Mouse (Mus musculus) liver, embryonic 15.5 days (tissue): Measurements from ENCODE around the gene Ube2v1. TPM values are rescaled to one million over a fixed set of nuclear protein-coding genes. Genes with fewer than 3 reads are reported as not detected.

Experiments used
- ATAC-seq: fragments of 200-750 bp; cut with Nextera tagmentation; 2 replicates; pipeline ENCODE4 v1.8.0; 2017; ENCODE audit warnings: moderate number of reproducible peaks, mild to moderate bottlenecking, moderate library complexity; ENCODE audit not compliant: insufficient read depth
- H3K27ac ChIP-seq: fragments of 300-500 bp; sonication (generic); replicated peaks from 2 replicates; pipeline ENCODE4 v1.5.1; 2015; ENCODE audit warnings: mild to moderate bottlenecking, inconsistent platforms
- H3K27me3 ChIP-seq: fragments of 300-500 bp; sonication (generic); 2 replicates; pipeline ENCODE4 v1.6.1; 2015; ENCODE audit warnings: mild to moderate bottlenecking, inconsistent platforms
- H3K36me3 ChIP-seq: fragments of 300-500 bp; sonication (generic); replicated peaks from 2 replicates; pipeline ENCODE4 v1.6.1; 2015; ENCODE audit warnings: moderate library complexity, mild to moderate bottlenecking, inconsistent platforms
- H3K4me1 ChIP-seq: fragments of 300-500 bp; sonication (generic); replicated peaks from 2 replicates; pipeline ENCODE4 v1.6.1; 2015; ENCODE audit warnings: inconsistent platforms
- H3K4me2 ChIP-seq: fragments of 300-500 bp; sonication (generic); 2 replicates; pipeline ENCODE4 v1.6.1; 2015; ENCODE audit warnings: moderate library complexity, mild to moderate bottlenecking, inconsistent platforms
- H3K4me3 ChIP-seq: fragments of 300-500 bp; sonication (generic); replicated peaks from 2 replicates; pipeline ENCODE4 v1.5.1; 2015; ENCODE audit warnings: mild to moderate bottlenecking, inconsistent platforms
- H3K9ac ChIP-seq: fragments of 300-500 bp; sonication (generic); 2 replicates; pipeline ENCODE4 v1.6.1; 2015; ENCODE audit warnings: moderate library complexity, mild to moderate bottlenecking, inconsistent platforms
- H3K9me3 ChIP-seq: fragments of 300-500 bp; sonication (generic); replicated peaks from 2 replicates; pipeline ENCODE4 v1.6.1; 2016; ENCODE audit warnings: inconsistent platforms
- WGBS: fragments of 180-500 bp; shearing (Covaris S2); methylation state at CpG from one replicate; pipeline ENCODE4 v1.1.7; 2015; ENCODE audit warnings: mixed read lengths; ENCODE audit not compliant: insufficient replicate concordance; 5-methylcytosine and 5-hydroxymethylcytosine counted together
- polyA plus RNA-seq: library from polyadenylated mRNA; unstranded; fragments of >200 nt; fragmentation: Nextera tagmentation; extraction: Ambion mirVana; gene quantifications from 2 replicates; pipeline ENCODE4 v1.2.1, GENCODE M21; 2015

Gene Ube2v1
- polyA plus RNA-seq, 1 experiment from 2014 or later, result 187 TPM

- Histone ChIP-seq H3K9me3 (no peaks in the 10 kb centered on the region), H3K4me3 (peak overlapping the region; percentile 58), H3K9ac (peak overlapping the region; percentile 57), H3K4me2 (peak overlapping the region; percentile 76), H3K27me3 (no peaks in the 10 kb centered on the region), H3K27ac (peak overlapping the region; percentile 82), H3K36me3 (no peaks in the 10 kb centered on the region), H3K4me1 (peaks cover 38% of the 10 kb centered on the region)
- ATAC-seq, result peak; percentile 68
- WGBS, result 5% methylated on average over 21 of the region's 21 CpGs
Observed at GRCm38 (mm10) chr2:167588774-167589577, 42.9 kb downstream of the Ube2v1 start.

DNA sequence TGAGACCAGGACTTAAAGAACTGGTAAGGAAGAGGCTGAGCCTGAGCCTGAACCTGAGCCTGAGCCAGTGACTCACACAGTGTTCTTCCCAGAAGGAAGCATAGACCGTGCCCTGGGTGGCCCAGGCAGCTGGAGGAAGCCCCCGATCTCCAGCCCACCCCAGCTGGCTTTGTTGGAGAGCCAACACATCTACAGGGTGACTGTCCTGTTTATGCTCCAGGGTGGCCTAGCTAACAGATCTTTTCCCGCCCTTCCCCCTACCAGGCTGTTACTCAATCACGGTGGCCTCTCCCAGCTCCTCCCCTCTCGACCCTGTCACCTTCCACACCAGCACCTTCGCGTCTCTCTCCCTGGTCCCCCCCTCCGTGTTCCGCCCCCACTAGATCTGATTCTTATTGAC is 44.9 kb downstream of the Ube2v1 start:
- Histone ChIP-seq H3K4me2 (peak overlapping the region; percentile 8; the same call in 1 of the 2 replicates), H3K9ac (no peak overlapping the region), H3K27ac (peak overlapping the region; percentile 45), H3K27me3 (no peaks in the 10 kb centered on the region), H3K4me1 (peaks cover 45% of the 10 kb centered on the region), H3K4me3 (no peak overlapping the region), H3K9me3 (no peaks in the 10 kb centered on the region), H3K36me3 (no peaks in the 10 kb centered on the region)
- ATAC-seq, result peak; percentile 6; the same call in 1 of the 2 replicates
- 38% methylated on average over 9 of the region's 9 CpGs for WGBS

DNA sequence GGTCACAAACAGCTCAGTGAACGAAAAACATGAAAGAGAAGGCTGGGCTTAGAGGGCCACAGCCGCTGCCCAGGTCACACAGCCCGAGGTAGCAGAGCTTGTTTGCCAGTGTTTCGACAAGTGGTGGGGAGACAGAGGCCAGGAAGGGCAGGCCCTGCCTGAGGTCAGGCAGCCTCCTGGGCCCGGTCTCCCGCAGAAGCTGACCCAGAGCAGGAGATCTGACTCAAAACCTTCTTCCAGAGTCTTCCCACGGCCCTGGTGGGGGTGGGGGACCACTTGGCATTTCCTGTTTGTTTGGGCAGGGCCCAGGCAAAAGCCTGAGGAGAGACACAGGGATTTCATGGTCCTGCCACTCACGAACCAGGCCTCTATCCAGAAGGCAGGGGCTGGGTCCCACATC is 45.9 kb downstream of the Ube2v1 start:
- Histone ChIP-seq H3K27me3 (no peaks in the 10 kb centered on the region), H3K4me1 (peaks cover 45% of the 10 kb centered on the region), H3K27ac (peak overlapping the region; percentile 6; the same call in 1 of the 2 replicates), H3K9ac (no peak overlapping the region), H3K4me2 (no peak overlapping the region), H3K9me3 (no peaks in the 10 kb centered on the region), H3K36me3 (no peaks in the 10 kb centered on the region), H3K4me3 (no peak overlapping the region)
- no peak for ATAC-seq
- WGBS, result 47% methylated on average over 8 of the region's 8 CpGs

- no peak overlapping the region for H3K4me3 ChIP-seq
- H3K4me1 ChIP-seq, result peaks cover 45% of the 10 kb centered on the region
- H3K36me3 ChIP-seq, result no peaks in the 10 kb centered on the region
- H3K27ac ChIP-seq, result no peak overlapping the region; the same call in 1 of the 2 replicates
- H3K9ac ChIP-seq, result no peak overlapping the region
- no peaks in the 10 kb centered on the region for H3K9me3 ChIP-seq
- WGBS, result 76% methylated on average over 2 of the region's 2 CpGs
- no peaks in the 10 kb centered on the region for H3K27me3 ChIP-seq
- no peak overlapping the region for H3K4me2 ChIP-seq
- ATAC-seq, result no peak
Observed at GRCm38 (mm10) chr2:167585273-167585672, 46.6 kb downstream of the Ube2v1 start.

- no peaks in the 10 kb centered on the region for H3K9me3 ChIP-seq
- H3K4me2 ChIP-seq, result no peak overlapping the region
- no peaks in the 10 kb centered on the region for H3K27me3 ChIP-seq
- no peak overlapping the region for H3K9ac ChIP-seq
- no peaks in the 10 kb centered on the region for H3K36me3 ChIP-seq
- H3K4me1 ChIP-seq, result peaks cover 34% of the 10 kb centered on the region
- H3K4me3 ChIP-seq, result no peak overlapping the region
- ATAC-seq, result no peak
- no peak overlapping the region for H3K27ac ChIP-seq
- 41% methylated on average over 10 of the region's 10 CpGs for WGBS
Observed at GRCm38 (mm10) chr2:167583161-167583952, 48.5 kb downstream of the Ube2v1 start.

- Histone ChIP-seq H3K36me3 (no peaks in the 10 kb centered on the region), H3K4me1 (peaks cover 11% of the 10 kb centered on the region), H3K9me3 (no peaks in the 10 kb centered on the region), H3K27me3 (no peaks in the 10 kb centered on the region), H3K27ac (no peak overlapping the region), H3K4me2 (no peak overlapping the region), H3K9ac (no peak overlapping the region), H3K4me3 (no peak overlapping the region)
- WGBS, result 30% methylated on average over 5 of the region's 5 CpGs
- ATAC-seq, result no peak
Observed at GRCm38 (mm10) chr2:167578521-167578920, 53.4 kb downstream of the Ube2v1 start.

DNA sequence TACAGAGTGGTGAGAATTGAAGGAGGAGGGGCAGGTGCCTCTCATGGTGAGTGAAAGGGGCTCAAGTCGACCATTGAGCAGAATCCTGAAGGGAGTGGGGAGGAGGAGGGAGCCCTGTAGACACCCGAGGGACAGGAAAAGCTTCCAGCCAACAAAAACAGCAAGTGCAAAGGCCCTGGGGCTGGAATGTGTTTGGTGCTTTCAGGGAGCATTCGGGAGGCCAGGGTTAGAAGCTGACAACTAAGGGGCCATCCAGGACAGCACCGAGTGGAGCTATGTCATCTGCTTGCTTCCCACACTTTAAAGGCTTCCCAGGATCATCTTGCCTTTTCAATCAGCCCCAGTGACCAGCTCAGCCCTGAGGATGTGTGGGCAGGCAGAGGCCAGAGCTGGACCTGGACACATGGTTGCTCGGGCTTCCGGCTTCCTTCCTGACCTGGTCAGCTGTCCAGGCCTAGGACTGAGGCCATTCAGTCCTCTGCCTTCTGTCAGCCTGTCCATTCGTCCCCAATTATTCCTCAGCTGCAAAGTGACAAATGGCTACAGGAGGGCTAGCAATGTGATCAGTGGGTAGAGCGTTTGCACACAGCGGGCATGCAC is 54.6 kb downstream of the Ube2v1 start:
- H3K4me1 ChIP-seq, result peaks cover 10% of the 10 kb centered on the region
- H3K4me2 ChIP-seq, result no peak overlapping the region
- no peak for ATAC-seq
- WGBS, result 52% methylated on average over 9 of the region's 9 CpGs
- no peaks in the 10 kb centered on the region for H3K9me3 ChIP-seq
- H3K4me3 ChIP-seq, result no peak overlapping the region
- no peak overlapping the region for H3K27ac ChIP-seq
- no peaks in the 10 kb centered on the region for H3K27me3 ChIP-seq
- H3K36me3 ChIP-seq, result no peaks in the 10 kb centered on the region
- H3K9ac ChIP-seq, result no peak overlapping the region

- H3K4me2 ChIP-seq, result no peak overlapping the region
- H3K36me3 ChIP-seq, result no peaks in the 10 kb centered on the region
- no peak overlapping the region for H3K9ac ChIP-seq
- H3K9me3 ChIP-seq, result no peaks in the 10 kb centered on the region
- H3K4me3 ChIP-seq, result no peak overlapping the region
- no peak overlapping the region for H3K27ac ChIP-seq
- 64% methylated on average over 8 of the region's 8 CpGs for WGBS
- H3K4me1 ChIP-seq, result peaks cover 11% of the 10 kb centered on the region
- H3K27me3 ChIP-seq, result no peaks in the 10 kb centered on the region
- no peak for ATAC-seq
Observed at GRCm38 (mm10) chr2:167576121-167576620, 55.7 kb downstream of the Ube2v1 start.

DNA sequence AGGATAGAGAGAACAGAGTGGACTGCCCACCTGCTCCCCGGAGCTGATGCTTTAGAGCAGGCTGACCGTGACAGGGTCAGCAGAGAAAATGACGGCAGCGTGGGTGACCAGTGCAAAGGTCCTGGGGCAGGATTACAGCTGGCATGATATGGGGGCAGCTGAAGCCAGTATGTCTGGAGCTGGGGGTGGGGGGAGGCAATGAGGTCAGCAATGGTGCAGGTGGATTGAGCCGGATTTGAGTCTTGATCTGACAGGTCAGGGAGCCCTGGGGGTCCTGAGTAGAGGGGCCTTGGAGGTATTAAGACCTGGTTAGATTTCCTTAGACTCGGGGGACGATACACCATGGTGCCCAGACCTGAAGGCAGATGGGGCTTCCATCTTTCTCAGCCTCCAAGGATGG is 56.3 kb downstream of the Ube2v1 start:
- peaks cover 16% of the 10 kb centered on the region for H3K4me1 ChIP-seq
- H3K27me3 ChIP-seq, result no peaks in the 10 kb centered on the region
- 73% methylated on average over 7 of the region's 7 CpGs for whole genome bisulfite sequencing
- H3K4me2 ChIP-seq, result no peak overlapping the region
- H3K36me3 ChIP-seq, result no peaks in the 10 kb centered on the region
- no peak overlapping the region for H3K27ac ChIP-seq
- ATAC-seq, result no peak
- H3K9me3 ChIP-seq, result no peaks in the 10 kb centered on the region
- no peak overlapping the region for H3K4me3 ChIP-seq
- H3K9ac ChIP-seq, result no peak overlapping the region

DNA sequence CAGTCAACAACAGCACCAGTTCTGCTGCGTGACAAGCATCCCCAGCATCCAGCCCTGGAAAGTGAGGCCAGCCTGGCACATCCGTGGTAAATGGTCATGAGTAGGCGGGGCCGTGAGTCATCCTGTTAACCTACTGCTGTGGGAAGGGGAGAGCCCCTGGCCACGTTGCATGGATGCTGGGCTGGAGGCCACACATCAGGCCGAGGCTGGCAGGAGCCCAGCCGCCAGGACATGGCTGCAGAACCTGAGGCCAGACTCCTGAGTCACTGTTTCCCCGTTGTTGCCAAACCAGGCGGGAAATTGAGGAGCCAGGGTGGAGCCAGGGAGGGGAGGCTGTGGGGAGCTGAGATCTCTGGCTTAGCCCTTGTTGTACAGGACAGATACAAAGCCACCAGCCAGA is 57.1 kb downstream of the Ube2v1 start:
- Histone ChIP-seq H3K27ac (no peak overlapping the region), H3K27me3 (no peaks in the 10 kb centered on the region), H3K4me2 (no peak overlapping the region), H3K9me3 (no peaks in the 10 kb centered on the region), H3K4me1 (peaks cover 24% of the 10 kb centered on the region), H3K4me3 (no peak overlapping the region), H3K9ac (no peak overlapping the region), H3K36me3 (no peaks in the 10 kb centered on the region)
- ATAC-seq, result no peak
- WGBS, result 54% methylated on average over 9 of the region's 9 CpGs
